Mouse (Mus musculus) testis, postnatal 14 days (tissue): ENCODE data around the gene Zfp57.
A peak's percentile ranks its signal among the peaks of the same experiment; 100 is the strongest.
"Not testable (repeated sequence)": the region's sequence is repeated elsewhere in the genome, so short reads cannot be mapped to it uniquely, and the experiment has no call there.

Source experiments
- DNase-seq: peaks from one replicate; pipeline ENCODE4 v3.0.0; 2021; ENCODE audit warnings: low spot score

Zfp57 gene

DNA sequence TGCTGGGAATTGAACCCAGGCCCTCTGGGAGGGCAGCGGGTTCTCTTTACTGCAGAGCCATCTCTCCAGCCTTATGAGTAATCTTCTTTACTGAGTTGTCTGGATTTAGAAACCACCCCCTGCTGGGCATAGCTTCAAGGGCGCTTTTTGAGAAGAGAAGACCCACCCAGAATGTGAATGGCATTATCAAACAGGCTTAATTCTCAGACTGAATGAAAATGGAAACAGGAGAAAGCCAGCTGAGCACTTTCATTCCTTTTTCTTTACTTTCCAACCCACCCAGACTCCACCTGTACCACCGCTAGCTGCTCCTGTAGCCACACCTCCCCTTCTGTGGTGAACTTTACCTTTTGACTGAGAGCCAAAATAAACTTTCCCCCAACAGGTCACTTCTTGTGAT, 5.5 kb upstream of the Zfp57 start:
- no peak for DNase-seq

DNA sequence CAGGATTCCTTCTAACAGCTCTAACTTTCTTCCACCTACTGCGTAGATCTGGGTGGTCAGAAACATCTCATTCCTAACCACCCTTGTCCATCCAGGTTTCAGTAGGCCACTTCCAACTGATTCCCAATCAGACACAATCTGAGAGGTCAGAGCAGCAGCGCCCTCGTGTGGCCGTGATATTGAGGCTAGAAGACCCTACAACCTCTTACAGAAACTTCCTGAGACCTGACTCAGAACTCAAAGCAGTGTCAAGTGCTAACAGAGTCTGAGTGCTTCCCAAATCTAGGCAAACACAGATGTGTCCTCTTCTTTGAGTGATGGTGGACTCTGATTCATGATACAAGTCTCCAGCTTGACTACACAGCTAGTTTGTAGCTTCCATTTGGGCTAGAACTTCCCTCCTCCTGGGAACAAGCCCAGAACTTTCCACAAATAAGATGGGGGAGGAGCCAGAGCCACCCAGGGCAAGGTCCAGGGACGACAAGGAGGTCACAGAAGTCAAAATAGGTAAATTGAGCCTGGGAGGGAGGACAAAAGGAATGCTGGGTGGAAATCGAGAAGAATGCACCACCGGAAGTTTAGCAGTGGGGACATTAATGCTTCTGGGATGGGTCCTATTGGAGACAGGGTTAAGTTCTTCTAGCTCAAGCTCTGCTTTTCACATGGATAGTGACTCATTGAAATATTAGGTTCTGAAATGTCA, 3.8 kb upstream of the Zfp57 start:
- DNase-seq, result peak; percentile 53

DNA sequence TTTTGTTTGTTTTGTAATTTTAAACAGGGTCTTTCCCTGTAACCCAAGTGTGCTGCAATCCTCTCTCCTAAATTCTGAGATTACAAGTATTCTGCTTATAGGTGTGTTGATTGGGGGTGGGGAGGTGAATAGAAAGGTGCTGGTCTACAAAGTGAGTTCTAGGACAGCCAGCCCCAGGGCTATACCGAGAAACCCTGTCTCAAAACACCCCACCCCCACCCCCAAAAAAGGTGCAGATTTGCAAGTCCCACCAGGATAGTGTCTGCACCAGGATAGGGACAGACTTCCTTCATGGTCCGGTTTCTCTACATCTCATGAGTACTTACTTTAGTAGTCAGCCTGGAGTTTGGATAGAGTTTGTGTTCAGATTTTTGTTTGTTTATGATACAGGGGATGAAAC, 2.5 kb upstream of the Zfp57 start:
- DNase-seq, result no peak

DNA sequence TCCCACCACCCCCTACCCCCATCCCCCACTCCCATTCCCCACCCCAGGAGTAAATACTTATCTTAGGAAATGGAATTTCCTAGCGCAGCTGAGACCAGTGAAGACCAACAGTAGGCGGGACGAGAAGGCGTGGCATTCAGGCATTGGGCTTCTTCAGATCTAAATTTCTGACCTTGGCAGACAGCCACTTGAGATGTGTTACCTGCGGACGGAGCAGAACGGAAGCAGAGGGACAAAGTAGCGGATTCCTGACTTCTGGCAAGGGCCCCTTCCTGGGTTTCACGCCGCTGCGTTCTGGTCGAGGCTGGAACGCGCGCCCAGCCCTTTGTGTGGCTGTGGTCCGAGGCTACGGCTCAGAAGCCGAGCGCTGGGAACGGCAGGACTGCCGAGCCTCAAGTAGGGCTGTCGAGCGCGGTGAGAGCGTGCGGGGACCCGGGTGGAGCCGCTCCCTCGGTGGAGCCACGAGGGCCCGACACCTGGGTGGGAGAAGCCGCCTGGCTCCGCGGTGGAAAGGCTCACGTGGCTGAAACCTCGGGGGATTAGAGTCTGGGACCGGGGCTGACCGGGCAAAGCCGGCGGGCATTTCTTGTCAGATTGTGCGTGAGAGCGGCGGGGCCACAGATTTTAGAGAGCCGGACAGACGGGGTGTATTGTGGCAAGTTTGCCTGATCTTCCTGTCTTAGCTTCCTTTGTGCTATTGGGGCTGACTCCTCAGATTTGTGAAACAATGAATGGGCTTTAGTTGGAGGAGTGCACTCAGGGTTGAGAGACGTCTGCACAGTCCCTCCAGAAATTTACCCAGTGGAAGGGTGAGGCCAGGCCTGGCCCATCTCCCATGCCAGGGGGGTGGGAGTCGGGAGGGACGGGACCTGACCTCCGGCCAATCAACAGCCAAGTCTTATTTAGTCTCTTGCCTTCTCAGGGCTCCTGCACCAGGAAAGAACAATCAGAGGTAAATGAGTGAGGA, 1.7 kb downstream of the Zfp57 start:
- DNase-seq, result peak; percentile 41

DNA sequence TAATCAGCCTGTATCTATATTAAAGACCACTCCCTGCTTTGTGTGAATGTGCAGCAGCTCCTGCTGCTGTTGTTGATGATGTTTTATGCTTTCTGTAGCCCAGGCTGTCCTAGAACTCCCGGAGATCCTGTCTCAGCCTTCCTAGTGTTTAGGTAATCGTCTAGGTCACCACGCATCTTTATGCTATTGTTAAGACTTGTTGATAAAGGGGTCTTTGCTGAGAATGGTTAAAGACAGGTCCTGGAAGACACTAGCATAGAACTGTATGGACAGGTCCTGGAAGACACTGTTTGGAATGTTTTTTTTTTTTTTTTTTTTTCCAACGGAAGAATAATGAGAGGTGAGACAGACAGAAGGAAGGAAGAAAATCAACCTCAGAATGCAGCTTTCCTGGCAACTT, 2.4 kb downstream of the Zfp57 start:
- no peak for DNase-seq

DNA sequence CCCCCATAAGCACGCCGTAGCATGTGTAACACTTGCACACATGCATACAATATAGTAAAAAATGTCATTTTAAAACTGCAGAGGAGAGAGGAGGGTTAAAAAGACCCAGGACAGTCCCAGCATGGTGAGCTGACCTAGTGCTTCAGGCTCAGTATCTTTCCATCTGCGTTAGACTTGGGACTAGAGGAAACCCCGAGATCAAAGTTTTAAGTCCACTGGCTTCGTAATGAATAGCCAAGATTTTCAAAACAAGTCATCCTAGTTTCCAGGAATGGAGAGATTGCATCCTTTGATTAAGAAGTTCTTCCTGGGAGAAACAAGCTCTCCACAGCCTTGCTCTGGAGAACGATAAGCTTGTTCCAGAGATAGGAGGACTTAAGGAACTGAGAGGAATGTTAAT, 7.2 kb downstream of the Zfp57 start:
- DNase-seq, result no peak

DNA sequence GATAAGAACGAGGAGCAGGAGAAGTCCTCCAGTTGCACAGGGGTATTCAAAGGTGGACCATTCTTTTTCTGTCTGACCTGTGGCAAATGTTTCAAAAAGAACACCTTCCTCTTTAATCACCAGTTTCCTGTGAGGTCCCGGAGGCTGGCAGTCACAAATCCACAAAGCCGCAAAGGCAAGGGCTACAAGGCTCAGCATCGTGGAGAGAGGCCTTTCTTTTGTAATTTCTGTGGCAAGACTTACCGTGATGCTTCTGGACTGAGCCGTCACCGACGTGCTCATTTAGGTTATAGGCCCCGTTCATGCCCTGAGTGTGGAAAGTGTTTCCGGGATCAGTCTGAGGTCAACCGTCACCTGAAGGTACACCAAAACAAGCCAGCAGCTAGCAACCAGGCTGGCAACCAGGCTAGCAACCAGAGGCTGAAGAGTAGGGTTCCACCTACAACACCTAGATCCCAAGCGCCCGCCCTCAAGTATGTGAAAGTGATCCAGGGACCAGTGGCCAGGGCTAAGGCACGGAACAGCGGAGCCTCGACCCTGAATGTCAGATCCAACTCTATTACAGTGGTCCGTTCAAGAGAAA, 8.6 kb downstream of the Zfp57 start:
- DNase-seq, result no peak

DNA sequence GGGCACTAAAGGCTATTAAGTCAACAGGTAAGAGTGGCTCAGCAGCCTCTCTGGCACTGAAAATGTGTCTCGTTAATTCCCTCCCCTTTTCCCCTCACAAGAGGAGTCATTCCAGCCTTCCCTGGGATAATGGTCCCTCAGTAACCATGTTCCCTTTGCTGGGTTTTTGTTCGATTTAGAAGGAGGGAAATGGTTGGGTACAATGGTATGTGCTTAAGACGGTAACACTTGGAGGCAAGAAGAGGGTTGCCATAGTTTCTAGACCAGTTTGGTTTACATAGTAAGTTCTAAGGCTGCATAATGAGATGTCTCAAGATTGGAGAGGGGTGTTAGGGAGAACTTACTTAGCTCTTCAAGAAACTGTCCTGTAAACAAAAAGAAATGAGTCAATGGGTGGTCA, 10.8 kb downstream of the Zfp57 start:
- DNase-seq, result no peak

DNA sequence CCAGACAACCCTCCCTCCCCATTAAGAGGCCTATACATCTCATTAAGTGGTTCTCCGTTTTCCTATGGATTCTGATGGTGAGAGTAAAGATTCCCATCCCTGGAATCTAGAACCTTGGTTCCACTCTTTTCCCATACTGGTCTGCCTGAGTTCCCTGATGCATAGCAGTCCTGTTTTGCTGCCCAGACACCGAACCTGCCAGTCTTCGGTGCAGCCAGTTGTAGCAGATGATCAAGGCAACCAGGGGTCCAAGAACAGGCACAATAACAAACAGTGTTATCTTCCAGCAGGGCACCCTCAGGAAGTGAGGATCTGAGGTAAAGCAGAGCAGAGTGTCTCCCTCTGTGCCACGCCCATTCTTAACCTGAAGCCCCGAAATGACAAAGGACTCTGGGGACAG, 11.2 kb downstream of the Zfp57 start:
- no peak for DNase-seq

DNA sequence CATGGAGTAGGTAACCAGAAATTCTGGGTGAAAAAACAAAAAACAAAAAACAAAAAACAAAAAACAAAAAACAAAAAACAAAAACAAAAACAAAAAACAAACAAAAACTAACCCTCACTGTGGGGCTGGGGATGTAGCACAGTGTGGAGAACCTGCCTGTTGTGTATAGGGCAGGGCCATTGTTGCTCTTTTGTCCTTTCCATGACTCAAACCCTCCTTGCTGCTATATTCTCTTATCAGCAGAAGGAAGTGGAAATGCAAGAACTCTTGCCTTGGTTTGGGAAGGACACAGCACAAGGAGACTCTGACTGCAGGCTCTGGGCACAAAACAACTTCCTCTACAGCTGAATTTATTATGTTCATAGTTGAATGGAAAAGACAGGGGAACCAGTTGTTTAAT, 15.4 kb downstream of the Zfp57 start:
- DNase-seq, result no peak

DNA sequence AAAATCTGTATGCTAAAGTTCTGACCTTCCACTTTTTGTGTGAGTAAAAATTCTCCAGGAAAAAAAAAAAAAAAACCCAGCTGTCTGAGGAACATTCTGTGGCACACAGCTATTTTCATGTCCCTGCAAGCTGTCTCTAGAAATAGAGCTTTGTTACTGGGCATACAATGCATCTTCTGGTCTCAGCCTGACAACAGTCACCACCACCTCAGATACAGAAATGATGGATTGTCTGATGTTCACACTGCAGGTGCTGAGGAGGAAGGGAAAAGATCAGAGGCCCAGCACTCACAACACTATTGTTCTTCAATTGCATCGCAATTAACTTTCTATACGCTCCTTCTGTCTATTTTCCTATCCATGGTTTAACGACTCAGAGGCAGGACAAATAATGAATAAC, 17.4 kb downstream of the Zfp57 start:
- no peak for DNase-seq

DNA sequence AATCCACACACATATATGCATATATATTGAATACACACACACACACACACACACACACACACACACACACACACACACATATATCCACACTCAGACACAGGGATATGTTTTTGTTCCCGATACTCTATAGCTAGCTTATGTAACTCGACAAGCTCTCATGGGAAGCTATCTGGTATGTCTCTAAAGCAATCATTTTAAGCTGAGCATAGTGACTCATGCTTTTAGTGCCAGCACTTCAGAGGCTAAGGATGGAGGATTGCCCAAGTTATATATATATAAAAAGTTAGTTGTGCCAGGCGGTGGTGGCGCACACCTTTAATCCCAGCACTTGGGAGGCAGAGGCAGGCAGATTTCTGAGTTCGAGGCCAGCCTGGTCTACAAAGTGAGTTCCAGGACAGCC, 18.3 kb downstream of the Zfp57 start:
- DNase-seq, result not testable (repeated sequence)

DNA sequence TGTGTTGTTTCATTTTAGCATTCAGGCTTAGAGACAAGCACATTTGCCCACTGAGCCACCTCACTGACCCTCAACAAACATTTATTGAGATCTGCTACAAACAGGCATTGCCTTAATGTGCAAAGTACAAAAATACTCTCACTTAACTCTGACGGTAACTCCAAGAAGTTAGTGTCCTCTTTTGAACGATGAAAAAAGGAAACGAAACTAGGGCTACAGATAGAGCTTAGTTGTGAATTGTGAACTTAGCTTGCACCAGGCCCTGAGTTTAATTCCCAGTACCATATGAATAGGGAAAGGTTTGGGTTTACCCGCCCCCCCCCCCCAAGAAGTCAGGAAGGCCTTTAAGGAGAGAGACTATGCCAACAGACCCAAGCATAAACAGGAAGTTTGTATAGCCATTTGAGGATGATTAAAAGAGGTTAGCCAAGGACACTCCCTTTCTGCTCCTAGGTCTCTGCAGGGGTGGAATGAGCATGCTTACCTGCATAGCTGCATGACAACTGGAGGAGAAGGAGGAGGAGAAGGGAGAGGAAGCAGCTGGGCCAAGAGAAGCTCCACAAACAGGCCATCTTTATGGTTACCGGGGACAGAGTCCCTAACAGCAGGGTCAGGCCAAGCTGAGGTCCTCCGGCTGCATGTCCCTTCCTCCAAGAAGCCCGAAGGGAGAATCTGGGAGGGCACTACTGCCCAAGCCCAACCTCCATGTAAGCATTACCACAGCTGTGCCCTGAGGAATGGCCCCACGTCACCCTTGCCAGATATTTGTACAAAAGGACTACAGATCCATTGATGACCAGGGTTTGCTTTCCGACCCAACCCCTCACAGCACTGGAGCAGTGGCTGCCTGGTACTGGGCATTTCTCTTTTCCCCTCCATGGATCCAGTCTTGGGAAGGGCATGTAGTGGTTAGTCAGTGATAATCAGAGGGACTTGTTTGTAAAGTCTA, 21.9 kb downstream of the Zfp57 start, which contains the start of gene Mog:
Mog (minus strand) TSS at position 771 of the 949 bp plus-strand sequence.
- DNase-seq, result no peak

DNA sequence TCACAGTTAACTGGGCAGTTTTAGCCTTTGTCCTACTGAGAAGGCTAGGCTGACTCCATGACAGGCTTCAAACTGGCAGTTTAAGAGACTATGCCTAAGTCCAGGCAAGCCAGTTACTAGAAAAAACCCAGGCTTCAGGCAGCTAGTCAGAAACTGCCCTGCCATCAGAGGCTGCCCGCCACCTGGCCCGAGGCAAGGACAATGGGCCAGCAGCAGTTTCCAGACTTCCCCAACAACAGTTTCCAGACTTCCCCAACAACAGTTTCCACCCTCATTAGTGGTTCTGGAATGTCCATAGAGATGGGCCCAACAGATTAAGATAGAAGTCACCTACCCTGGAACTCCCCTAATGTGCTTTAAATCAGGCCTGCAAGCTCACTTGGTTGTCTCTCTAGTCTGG, 25.5 kb downstream of the Zfp57 start:
- DNase-seq, result peak; percentile 25

DNA sequence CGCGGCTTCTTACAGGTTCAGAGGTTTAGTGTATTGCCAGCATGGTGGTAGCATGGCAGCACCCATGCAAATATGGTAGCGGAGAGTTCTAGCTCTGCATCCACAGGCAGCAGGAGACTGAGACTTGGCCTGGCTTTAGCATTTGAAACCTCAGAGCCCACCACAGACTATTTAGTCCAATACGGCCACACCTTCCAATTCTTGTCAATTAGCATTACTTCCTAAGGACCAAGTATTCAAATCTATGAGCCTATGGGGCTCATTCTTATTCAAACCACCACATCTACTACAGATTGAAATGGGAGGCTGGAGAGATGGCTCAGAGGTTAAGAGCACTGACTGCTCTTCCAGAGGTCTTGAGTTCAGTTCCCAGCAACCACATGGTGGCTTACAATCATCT, 26.5 kb downstream of the Zfp57 start:
- DNase-seq, result no peak

DNA sequence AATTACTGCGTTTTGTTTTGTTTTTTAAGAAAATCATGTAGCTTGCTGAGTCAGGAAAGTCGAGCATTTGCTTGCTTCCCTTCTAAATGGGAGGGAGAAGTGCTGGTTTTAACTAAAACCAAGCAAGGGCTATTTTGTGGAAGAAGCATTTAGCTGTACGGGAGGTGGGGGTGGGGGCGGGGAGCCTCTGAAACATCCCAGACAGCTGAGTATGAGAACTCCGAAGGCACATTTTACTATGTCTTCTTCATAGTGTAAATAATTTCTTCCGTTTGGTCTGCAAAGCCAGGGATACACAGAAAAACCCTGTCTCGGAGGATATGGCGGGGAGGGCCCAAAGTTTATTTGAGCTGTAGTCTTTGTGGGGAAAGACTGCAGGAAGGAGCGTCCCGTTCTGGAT, 27.2 kb downstream of the Zfp57 start:
- no peak for DNase-seq

DNA sequence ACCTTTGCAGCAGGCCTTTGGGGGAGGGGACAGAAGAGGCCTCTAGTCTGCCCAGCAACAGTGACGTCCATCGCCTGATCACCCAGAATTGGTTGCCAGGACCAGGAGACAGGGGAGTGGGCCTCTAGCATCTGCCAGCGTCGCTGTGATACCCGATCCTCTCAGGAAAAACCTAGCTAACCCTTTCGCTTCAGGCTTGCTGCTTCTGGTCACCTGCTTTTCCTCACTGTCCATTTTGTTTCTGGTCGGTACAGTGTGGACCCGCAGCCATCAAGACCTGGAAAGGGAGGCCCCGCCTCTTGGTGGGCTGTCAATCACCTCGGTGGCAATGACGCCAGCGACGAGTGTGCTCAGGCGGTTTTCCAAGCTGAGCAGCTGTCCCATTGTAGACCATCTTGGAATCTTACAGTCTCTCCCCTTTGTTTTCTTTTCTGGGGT, 27.7 kb downstream of the Zfp57 start:
- DNase-seq, result peak; percentile 88

DNA sequence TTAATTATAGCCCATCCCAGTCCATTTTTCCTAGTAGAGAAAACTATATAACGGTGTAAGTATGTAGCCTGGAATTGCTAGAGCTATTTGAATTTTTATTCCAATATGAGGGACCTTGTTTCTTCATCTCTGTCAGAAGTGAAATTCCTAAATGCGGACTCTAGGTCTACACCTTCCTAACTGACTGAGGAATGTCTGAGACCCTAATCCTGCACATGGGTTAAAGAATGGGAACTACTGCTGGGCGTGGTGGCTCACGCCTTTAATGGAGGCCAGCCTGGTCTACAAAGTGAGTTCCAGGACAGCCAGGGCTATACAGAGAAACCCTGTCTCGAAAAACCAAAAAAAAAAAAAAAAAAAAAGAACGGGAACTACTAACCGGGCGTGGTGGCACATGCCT, 28.2 kb downstream of the Zfp57 start:
- DNase-seq, result no peak

DNA sequence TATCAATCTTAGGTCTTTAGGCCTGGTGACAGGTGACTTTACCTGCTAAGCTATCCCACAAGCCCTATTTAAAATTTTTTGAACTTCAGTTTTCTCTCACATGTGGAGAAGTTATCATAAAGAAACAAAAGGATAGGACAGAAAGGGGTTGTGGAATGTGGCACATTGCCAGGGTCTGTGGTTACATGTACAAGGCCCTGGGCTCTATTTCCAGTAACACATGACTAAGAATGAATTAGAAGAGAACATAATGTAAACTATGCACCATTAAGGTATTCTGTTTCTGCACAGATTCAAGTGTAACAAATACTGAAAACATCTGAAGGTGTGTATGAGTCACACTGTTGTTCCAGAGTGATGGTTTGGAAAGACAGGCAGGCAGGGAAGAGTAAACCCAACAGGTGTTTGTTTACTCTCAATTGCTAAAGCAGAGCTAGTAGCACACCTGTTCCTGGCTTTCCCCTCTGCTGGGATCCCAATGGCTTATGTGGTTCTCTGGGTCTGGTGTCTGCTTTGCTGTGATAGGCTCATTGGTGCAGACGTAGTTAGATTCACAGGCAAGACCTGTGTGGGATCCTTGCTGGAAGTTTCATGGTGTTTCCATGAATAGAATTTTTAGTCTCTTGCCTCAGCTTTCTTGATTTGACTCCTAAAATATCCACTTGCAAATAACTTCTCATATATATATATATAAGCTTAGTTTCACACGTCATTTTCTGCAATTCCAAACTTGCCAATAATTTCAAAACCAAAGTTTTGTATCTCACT, 38.3 kb downstream of the Zfp57 start:
- no peak for DNase-seq

DNA sequence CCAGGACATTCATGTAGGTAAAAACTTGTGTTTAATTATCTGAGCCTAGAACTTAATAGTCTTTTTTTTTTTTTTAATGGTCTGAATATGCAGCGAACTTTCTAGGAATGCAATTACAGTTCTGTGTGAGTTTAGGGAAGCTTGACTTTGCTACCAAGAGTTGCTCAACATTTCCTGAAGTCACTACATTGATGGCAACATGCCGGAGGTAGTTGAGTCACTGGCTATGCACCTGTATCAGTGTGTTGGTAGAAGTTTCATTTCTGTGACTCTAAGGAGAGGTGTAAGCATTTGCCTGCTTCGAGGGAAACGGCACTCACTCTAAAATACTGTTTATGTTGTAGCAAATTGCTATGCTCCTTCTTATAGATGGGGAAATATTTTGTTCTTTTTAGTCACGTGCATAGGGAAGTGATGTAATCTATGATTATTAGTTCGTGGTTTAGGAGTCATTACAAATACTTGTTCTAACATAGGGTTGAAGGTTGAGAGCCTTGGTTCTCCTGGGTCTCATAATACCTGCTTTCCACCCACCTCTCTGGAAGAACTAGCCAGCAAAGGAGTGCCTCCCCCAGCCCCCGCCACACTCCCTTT, 43.8 kb downstream of the Zfp57 start:
- no peak for DNase-seq
